Comparison of ENCODE assay signal across 16 mouse cellular contexts in genomic region chr3:41154402-41154801, GRCm38 (mm10).
DNase-seq lines count a peak whose midpoint lies in the region; ATAC-seq and TF ChIP-seq lines count a peak whose summit lies in the region.
"Had no signal": no experiment of that assay in that cellular context is flagged by ENCODE, and none has a peak within 500 bp of the region (broad histone marks: within the 10 kb centered on the region; RNA-seq: fewer than 3 reads in every experiment).

No protein-coding gene starts in this region.

- H3K4me3 ChIP-seq in heart, embryonic 10.5 days: no peak overlapping the region
- H3K4me3 ChIP-seq in liver, adult 2 months (ENCODE audit: insufficient read depth, low read depth, low read length): no peak overlapping the region
- no peak overlapping the region for H3K4me3 ChIP-seq in liver, embryonic 11.5 days (ENCODE audit: low read depth, low read length)
- H3K4me3 ChIP-seq: embryonic facial prominence, embryonic 10.5 days; embryonic facial prominence, embryonic 12.5 days; forebrain, embryonic 13.5 days had no signal

- no peak for TF ChIP-seq POLR2A in liver, adult 2 months (IDR thresholded peaks at IDR 0.05; ENCODE audit: extremely low read depth, insufficient read depth, low read length)

- no peaks in the 10 kb centered on the region for H3K79me2 ChIP-seq in liver, adult 2 months (ENCODE audit: control insufficient read depth, insufficient read depth, low read length)

- H3K27me3 ChIP-seq in heart, embryonic 10.5 days (ENCODE audit: insufficient read depth, poor library complexity, severe bottlenecking): no peaks in the 10 kb centered on the region
- H3K27me3 ChIP-seq in liver, adult 2 months (ENCODE audit: control insufficient read depth, insufficient read depth, low read length): no peaks in the 10 kb centered on the region
- no peaks in the 10 kb centered on the region for H3K27me3 ChIP-seq in liver, embryonic 11.5 days (replicated peaks; ENCODE audit: control insufficient read depth, insufficient read depth, low read length)
- H3K27me3 ChIP-seq: embryonic facial prominence, embryonic 12.5 days; forebrain, embryonic 13.5 days had no signal

- H3K9ac ChIP-seq in liver, adult 2 months (ENCODE audit: low read depth, low read length): no peak overlapping the region
- H3K9ac ChIP-seq in liver, embryonic 11.5 days (ENCODE audit: low read depth, low read length): no peak overlapping the region
- H3K9ac ChIP-seq: embryonic facial prominence, embryonic 12.5 days; forebrain, embryonic 13.5 days had no signal

- 44% methylated on average over 1 of the region's 1 CpGs for WGBS in heart, embryonic 10.5 days
- 22% methylated on average over 1 of the region's 1 CpGs for WGBS in liver, adult 2 months
- 60% methylated on average over 1 of the region's 1 CpGs for WGBS in liver, embryonic 11.5 days

- H3K9me3 ChIP-seq in heart, embryonic 10.5 days: no peaks in the 10 kb centered on the region
- no peaks in the 10 kb centered on the region for H3K9me3 ChIP-seq in liver, embryonic 11.5 days (ENCODE audit: control insufficient read depth, low read length)
- H3K9me3 ChIP-seq: embryonic facial prominence, embryonic 10.5 days; embryonic facial prominence, embryonic 12.5 days; forebrain, embryonic 13.5 days had no signal

- TF ChIP-seq CTCF in liver, adult 2 months (IDR thresholded peaks at IDR 0.05; ENCODE audit: low read depth, low read length): no peak

- H3K4me1 ChIP-seq in heart, embryonic 10.5 days: peaks cover 26% of the 10 kb centered on the region
- H3K4me1 ChIP-seq in liver, adult 2 months (ENCODE audit: control insufficient read depth, insufficient read depth, low read length): peaks cover 4% of the 10 kb centered on the region; the same call in 1 of the 2 replicates
- peaks cover 5% of the 10 kb centered on the region for H3K4me1 ChIP-seq in liver, embryonic 11.5 days (replicated peaks; ENCODE audit: control insufficient read depth, insufficient read depth, low read length)
- H3K4me1 ChIP-seq: embryonic facial prominence, embryonic 12.5 days; forebrain, embryonic 13.5 days had no signal

- no peak overlapping the region for H3K4me2 ChIP-seq in liver, embryonic 11.5 days
- H3K4me2 ChIP-seq: embryonic facial prominence, embryonic 12.5 days; forebrain, embryonic 13.5 days had no signal

- ATAC-seq in liver, embryonic 11.5 days (replicated peaks; ENCODE audit: low FRiP score): no peak

- DNase-seq in heart, embryonic 10.5 days (ENCODE audit: low spot score): peak; percentile 20
- DNase-seq in heart, adult 9 months (ENCODE audit: low spot score in 2 of 2): no peak
- peak; percentile 68 for DNase-seq in liver, adult 2 months (ENCODE audit: extremely low read depth, low read depth, low spot score)
- no peak for DNase-seq in liver, embryonic 11.5 days (ENCODE audit: low spot score)
- peak; percentile 44 for DNase-seq in adipocyte (ENCODE audit: low spot score)
- no peak for DNase-seq in left cerebral cortex, adult 9 months (ENCODE audit: low spot score in 2 of 2)
- DNase-seq: adrenal gland, adult 8-10 months; adrenal gland, postnatal 14 days; adrenal gland, postnatal 36 days; cerebellum, adult 11-12 months; cerebellum, adult 9-10 months; cerebellum, postnatal 10 days; cerebellum, postnatal 25 days had no signal

- H3K27ac ChIP-seq in heart, embryonic 10.5 days: no peak overlapping the region
- H3K27ac ChIP-seq in liver, adult 2 months (replicated peaks; ENCODE audit: insufficient read depth, low read depth, low read length): no peak overlapping the region
- H3K27ac ChIP-seq in liver, embryonic 11.5 days (ENCODE audit: low read depth, low read length): no peak overlapping the region
- H3K27ac ChIP-seq: embryonic facial prominence, embryonic 10.5 days; embryonic facial prominence, embryonic 12.5 days; forebrain, embryonic 13.5 days had no signal

- no peaks in the 10 kb centered on the region for H3K36me3 ChIP-seq in heart, embryonic 10.5 days
- no peaks in the 10 kb centered on the region for H3K36me3 ChIP-seq in liver, adult 2 months (ENCODE audit: control insufficient read depth, insufficient read depth, low read length)
- H3K36me3 ChIP-seq in liver, embryonic 11.5 days (ENCODE audit: control insufficient read depth, insufficient read depth, low read length): no peaks in the 10 kb centered on the region
- H3K36me3 ChIP-seq: embryonic facial prominence, embryonic 10.5 days; embryonic facial prominence, embryonic 12.5 days had no signal

Comparison
In these comparisons a context has a peak if more than half of its experiments do, and no peak if none do; other contexts are left out.
1. DNase-seq: peak in heart, embryonic 10.5 days (single experiment), liver, adult 2 months (single experiment) and adipocyte (single experiment); none in heart, adult 9 months (0 of 2), liver, embryonic 11.5 days (single experiment) and left cerebral cortex, adult 9 months (0 of 2).